Mouse (Mus musculus): ENCODE results near the gene Lnx2.

- TF ChIP-seq CTCF (IDR thresholded peaks at IDR 0.05; ENCODE audit: borderline replicate concordance, control insufficient read depth, extremely low read depth, insufficient read depth, low read length, poor library complexity): no peak
- TF ChIP-seq POLR2A (IDR thresholded peaks at IDR 0.05; ENCODE audit: control insufficient read depth, extremely low read depth, insufficient read depth, low read length, poor library complexity): no peak
Measured at GRCm38 (mm10) chr5:147094296-147094695, 17.9 kb upstream of the Lnx2 start.
